Mouse (Mus musculus): ENCODE results near the gene Stk24. TPM values are rescaled to one million over a fixed set of nuclear protein-coding genes. Genes with fewer than 3 reads are reported as not detected.

Gene Stk24
- polyA plus RNA-seq, 1 experiment from 2014 or later: 38.6 TPM

- H3K9ac ChIP-seq (ENCODE audit: low read length): peak overlapping the region; percentile 2
- H3K27ac ChIP-seq (ENCODE audit: low read length): peak overlapping the region; percentile 81
- no peaks in the 10 kb centered on the region for H3K36me3 ChIP-seq (ENCODE audit: control insufficient read depth, insufficient read depth)
- H3K4me1 ChIP-seq (ENCODE audit: control insufficient read depth, insufficient read depth, low read length): peaks cover 74% of the 10 kb centered on the region
- no peak overlapping the region for H3K4me3 ChIP-seq (ENCODE audit: low read length)
- no peaks in the 10 kb centered on the region for H3K9me3 ChIP-seq (replicated peaks; ENCODE audit: control insufficient read depth, low read length)
- ATAC-seq (replicated peaks; ENCODE audit: extremely low read depth, insufficient read depth, low FRiP score): peak; percentile 33; the same call in 1 of the 2 replicates
- WGBS: 43% methylated on average over 13 of the region's 13 CpGs
- H3K4me2 ChIP-seq (ENCODE audit: low read depth, low read length): peak overlapping the region; percentile 33; the same call in 1 of the 2 replicates
- H3K27me3 ChIP-seq (ENCODE audit: control insufficient read depth, insufficient read depth, low read length): no peaks in the 10 kb centered on the region
Observed at GRCm38 (mm10) chr14:121316631-121317311, 63.0 kb downstream of the Stk24 start.

- WGBS: 68% methylated on average over 5 of the region's 5 CpGs
- Histone ChIP-seq H3K9me3 (replicated peaks; ENCODE audit: control insufficient read depth, low read length) (no peaks in the 10 kb centered on the region), H3K27ac (ENCODE audit: low read length) (peak overlapping the region; percentile 81), H3K9ac (ENCODE audit: low read length) (no peak overlapping the region), H3K4me1 (ENCODE audit: control insufficient read depth, insufficient read depth, low read length) (peaks cover 71% of the 10 kb centered on the region), H3K36me3 (ENCODE audit: control insufficient read depth, insufficient read depth) (no peaks in the 10 kb centered on the region), H3K4me2 (ENCODE audit: low read depth, low read length) (no peak overlapping the region), H3K27me3 (ENCODE audit: control insufficient read depth, insufficient read depth, low read length) (no peaks in the 10 kb centered on the region), H3K4me3 (ENCODE audit: low read length) (no peak overlapping the region)
- no peak for ATAC-seq (replicated peaks; ENCODE audit: extremely low read depth, insufficient read depth, low FRiP score)
Observed at GRCm38 (mm10) chr14:121316136-121316535, 63.7 kb downstream of the Stk24 start.

GRCm38 (mm10) chr14:121314934-121315333 lies 64.9 kb downstream of the Stk24 start:
- WGBS: 28% methylated on average over 3 of the region's 3 CpGs
- no peaks in the 10 kb centered on the region for H3K27me3 ChIP-seq (ENCODE audit: control insufficient read depth, insufficient read depth, low read length)
- no peaks in the 10 kb centered on the region for H3K36me3 ChIP-seq (ENCODE audit: control insufficient read depth, insufficient read depth)
- peak overlapping the region; percentile 81 for H3K27ac ChIP-seq (ENCODE audit: low read length)
- 0 out of 2 replicates have a peak overlapping the region, but pooled peaks have one; percentile 26 for H3K9ac ChIP-seq (ENCODE audit: low read length)
- no peak overlapping the region for H3K4me3 ChIP-seq (ENCODE audit: low read length)
- peak; percentile 77 for ATAC-seq (replicated peaks; ENCODE audit: extremely low read depth, insufficient read depth, low FRiP score)
- H3K4me1 ChIP-seq (ENCODE audit: control insufficient read depth, insufficient read depth, low read length): peaks cover 79% of the 10 kb centered on the region
- H3K4me2 ChIP-seq (ENCODE audit: low read depth, low read length): peak overlapping the region; percentile 33; the same call in 1 of the 2 replicates
- no peaks in the 10 kb centered on the region for H3K9me3 ChIP-seq (replicated peaks; ENCODE audit: control insufficient read depth, low read length)

GRCm38 (mm10) chr14:121313283-121313682 lies 66.5 kb downstream of the Stk24 start:
- Histone ChIP-seq H3K4me3 (ENCODE audit: low read length) (0 out of 2 replicates have a peak overlapping the region, but pooled peaks have one; percentile 6), H3K36me3 (ENCODE audit: control insufficient read depth, insufficient read depth) (no peaks in the 10 kb centered on the region), H3K9ac (ENCODE audit: low read length) (peak overlapping the region; percentile 58), H3K9me3 (replicated peaks; ENCODE audit: control insufficient read depth, low read length) (no peaks in the 10 kb centered on the region), H3K4me2 (ENCODE audit: low read depth, low read length) (peak overlapping the region; percentile 56), H3K27ac (ENCODE audit: low read length) (peak overlapping the region; percentile 89), H3K4me1 (ENCODE audit: control insufficient read depth, insufficient read depth, low read length) (peaks cover 87% of the 10 kb centered on the region), H3K27me3 (ENCODE audit: control insufficient read depth, insufficient read depth, low read length) (no peaks in the 10 kb centered on the region)
- no peak for ATAC-seq (replicated peaks; ENCODE audit: extremely low read depth, insufficient read depth, low FRiP score)
- WGBS: 62% methylated on average over 10 of the region's 10 CpGs

GRCm38 (mm10) chr14:121311083-121311482 lies 68.7 kb downstream of the Stk24 start:
- Histone ChIP-seq H3K27ac (ENCODE audit: low read length) (no peak overlapping the region), H3K27me3 (ENCODE audit: control insufficient read depth, insufficient read depth, low read length) (no peaks in the 10 kb centered on the region), H3K36me3 (ENCODE audit: control insufficient read depth, insufficient read depth) (no peaks in the 10 kb centered on the region), H3K9ac (ENCODE audit: low read length) (no peak overlapping the region), H3K4me3 (ENCODE audit: low read length) (no peak overlapping the region), H3K4me1 (ENCODE audit: control insufficient read depth, insufficient read depth, low read length) (peaks cover 67% of the 10 kb centered on the region), H3K9me3 (replicated peaks; ENCODE audit: control insufficient read depth, low read length) (no peaks in the 10 kb centered on the region), H3K4me2 (ENCODE audit: low read depth, low read length) (no peak overlapping the region)
- WGBS: 79% methylated on average over 2 of the region's 2 CpGs
- no peak for ATAC-seq (replicated peaks; ENCODE audit: extremely low read depth, insufficient read depth, low FRiP score)

- Histone ChIP-seq H3K9me3 (replicated peaks; ENCODE audit: control insufficient read depth, low read length) (no peaks in the 10 kb centered on the region), H3K36me3 (ENCODE audit: control insufficient read depth, insufficient read depth) (no peaks in the 10 kb centered on the region), H3K9ac (ENCODE audit: low read length) (no peak overlapping the region), H3K4me1 (ENCODE audit: control insufficient read depth, insufficient read depth, low read length) (peaks cover 66% of the 10 kb centered on the region), H3K4me2 (ENCODE audit: low read depth, low read length) (no peak overlapping the region), H3K27ac (ENCODE audit: low read length) (no peak overlapping the region; the same call in 1 of the 2 replicates), H3K4me3 (ENCODE audit: low read length) (no peak overlapping the region), H3K27me3 (ENCODE audit: control insufficient read depth, insufficient read depth, low read length) (no peaks in the 10 kb centered on the region)
- no peak for ATAC-seq (replicated peaks; ENCODE audit: extremely low read depth, insufficient read depth, low FRiP score)
- 57% methylated on average over 6 of the region's 6 CpGs for WGBS
Observed at GRCm38 (mm10) chr14:121310325-121311080, 69.3 kb downstream of the Stk24 start.

GRCm38 (mm10) chr14:121309909-121310308 lies 69.9 kb downstream of the Stk24 start:
- peak overlapping the region; percentile 7; the same call in 1 of the 2 replicates for H3K27ac ChIP-seq (ENCODE audit: low read length)
- no peaks in the 10 kb centered on the region for H3K9me3 ChIP-seq (replicated peaks; ENCODE audit: control insufficient read depth, low read length)
- H3K4me1 ChIP-seq (ENCODE audit: control insufficient read depth, insufficient read depth, low read length): peaks cover 64% of the 10 kb centered on the region
- H3K9ac ChIP-seq (ENCODE audit: low read length): no peak overlapping the region
- no peak for ATAC-seq (replicated peaks; ENCODE audit: extremely low read depth, insufficient read depth, low FRiP score)
- H3K4me2 ChIP-seq (ENCODE audit: low read depth, low read length): no peak overlapping the region
- no peaks in the 10 kb centered on the region for H3K27me3 ChIP-seq (ENCODE audit: control insufficient read depth, insufficient read depth, low read length)
- no peaks in the 10 kb centered on the region for H3K36me3 ChIP-seq (ENCODE audit: control insufficient read depth, insufficient read depth)
- WGBS: 69% methylated on average over 3 of the region's 3 CpGs
- H3K4me3 ChIP-seq (ENCODE audit: low read length): no peak overlapping the region

GRCm38 (mm10) chr14:121305316-121306064 lies 74.3 kb downstream of the Stk24 start:
- H3K36me3 ChIP-seq (ENCODE audit: control insufficient read depth, insufficient read depth): peaks cover 17% of the 10 kb centered on the region
- H3K4me1 ChIP-seq (ENCODE audit: control insufficient read depth, insufficient read depth, low read length): peaks cover 34% of the 10 kb centered on the region
- H3K27ac ChIP-seq (ENCODE audit: low read length): no peak overlapping the region
- H3K4me2 ChIP-seq (ENCODE audit: low read depth, low read length): no peak overlapping the region
- H3K27me3 ChIP-seq (ENCODE audit: control insufficient read depth, insufficient read depth, low read length): no peaks in the 10 kb centered on the region
- no peak overlapping the region for H3K4me3 ChIP-seq (ENCODE audit: low read length)
- 62% methylated on average over 8 of the region's 8 CpGs for WGBS
- H3K9me3 ChIP-seq (replicated peaks; ENCODE audit: control insufficient read depth, low read length): no peaks in the 10 kb centered on the region
- no peak for ATAC-seq (replicated peaks; ENCODE audit: extremely low read depth, insufficient read depth, low FRiP score)
- no peak overlapping the region for H3K9ac ChIP-seq (ENCODE audit: low read length)

All from heart, embryonic 16.5 days (tissue).